Mouse (Mus musculus): ENCODE results near the gene Vamp2.

DNA sequence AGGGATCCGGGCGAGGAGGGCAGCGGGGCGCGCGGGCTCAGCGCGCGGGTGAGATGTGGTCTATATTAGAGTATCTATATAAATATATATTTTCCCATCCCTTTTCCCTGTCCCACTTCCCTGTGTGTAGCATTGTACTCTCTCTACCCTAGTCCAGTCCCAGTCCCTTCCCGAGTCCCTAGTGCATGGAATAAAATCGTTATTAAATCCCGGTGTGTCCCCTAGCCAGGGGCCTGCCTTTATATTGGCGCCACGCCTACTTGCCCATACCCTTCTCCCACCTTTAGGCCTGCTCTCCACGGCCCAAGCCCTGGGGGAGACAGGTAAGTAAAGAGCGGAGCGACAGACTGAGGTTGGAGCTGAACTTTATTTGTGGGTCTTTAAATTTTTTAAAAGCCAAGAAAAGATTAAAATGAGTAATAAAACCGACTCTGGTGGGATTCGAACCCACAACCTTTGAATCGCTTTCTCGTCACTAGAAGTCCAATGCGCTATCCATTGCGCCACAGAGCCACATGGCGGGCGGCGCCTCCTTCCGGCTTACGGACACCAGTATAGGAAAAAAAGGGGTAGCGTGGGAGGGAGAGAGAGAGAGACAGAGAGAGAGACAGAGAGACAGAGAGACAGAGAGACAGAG, 34.9 kb downstream of the Vamp2 start:
- TF ChIP-seq CTCF (conservative IDR thresholded peaks at IDR 0.05; ENCODE audit: low read length) (no peak), NANOG (IDR thresholded peaks at IDR 0.05; ENCODE audit: borderline replicate concordance, low read length) (no peak), POU5F1 (IDR thresholded peaks at IDR 0.05; ENCODE audit: borderline replicate concordance, low read length) (no peak)
